Mouse (Mus musculus) left cerebral cortex, postnatal 10 days (tissue): Measurements from ENCODE around the gene Nt5dc1. TPM values are rescaled to one million over a fixed set of nuclear protein-coding genes. Genes with fewer than 3 reads are reported as not detected.
"Not testable (repeated sequence)": the region's sequence is repeated elsewhere in the genome, so short reads cannot be mapped to it uniquely, and the experiment has no call there.

Experiments used
- DNase-seq, 2 experiments: peaks; one replicate each; pipeline ENCODE4 v3.0.0; 2021 to 2022; ENCODE audit warnings: low spot score in 2 of 2, mixed read lengths in 1 of 2; ENCODE audit errors: extremely low spot score in 1 of 2
- intact Hi-C: fragments of 180-260 bp; cut with DNase I; formaldehyde crosslinking; loops from one replicate; pipeline ENCODE4 v1.15.1; 2025
- total RNA-seq, 2 experiments: library from RNA; stranded (reverse); gene quantifications; 2 replicates each; pipeline ENCODE4 v1.2.3; 2021

The Nt5dc1 gene
- 1 to 10 TPM; 2.1 to 4.3 TPM for total RNA-seq

- intact Hi-C loops: no loop called here
- DNase-seq: peak; percentile 80 to 95
Observed at GRCm38 (mm10) chr10:34418204-34418756, at the start of gene Nt5dc1. Gene Nt5dc1, minus strand, starts transcription at chr10:34418552.

DNA sequence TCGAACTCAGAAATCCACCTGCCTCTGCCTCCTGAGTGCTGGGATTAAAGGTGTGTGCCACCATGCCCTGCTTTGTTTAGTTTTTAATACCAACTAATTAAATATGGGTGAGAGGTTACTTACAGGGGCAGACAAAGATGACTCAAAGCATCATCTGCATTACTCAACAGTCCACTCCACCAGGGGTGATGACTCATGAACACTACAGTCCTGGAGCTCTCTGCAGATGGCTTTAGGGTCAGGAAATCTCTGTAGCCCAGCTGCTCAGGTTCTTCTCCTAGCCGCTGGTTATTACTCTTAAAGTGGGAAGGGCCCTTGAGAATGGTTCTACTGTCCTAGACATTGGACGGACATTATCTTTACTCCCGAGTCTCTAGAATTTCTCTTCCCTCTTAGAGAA is 46.0 kb upstream of the Nt5dc1 start:
- DNase-seq: no peak

DNA sequence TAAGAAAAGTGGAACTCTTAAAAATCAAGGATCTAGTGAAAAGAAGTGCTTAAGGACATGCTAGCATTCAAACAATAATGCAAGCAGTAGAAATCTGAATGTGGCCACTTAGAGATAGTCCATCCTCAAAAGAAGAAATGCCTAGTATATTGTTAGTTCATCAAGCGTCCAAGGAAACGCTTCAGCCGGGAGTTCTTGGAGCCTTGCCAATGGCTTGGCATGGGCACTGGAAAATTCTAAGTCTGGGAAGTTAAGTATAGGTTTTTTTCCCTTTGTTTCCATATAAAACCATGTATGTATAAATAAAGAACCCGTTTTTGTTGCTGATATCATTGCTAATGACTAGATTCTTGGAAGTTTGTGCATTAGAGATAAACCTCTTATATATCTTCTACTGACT is 43.1 kb upstream of the Nt5dc1 start:
- DNase-seq: no peak
- intact Hi-C loops: no loop called here

More for the DNA sequence above, 46.0 kb upstream of the Nt5dc1 start:
- intact Hi-C loops: no loop called here

GRCm38 (mm10) chr10:34449469-34449868 is 31.1 kb upstream of the Nt5dc1 start:
- no peak for DNase-seq
- intact Hi-C loops: no loop called here

DNA sequence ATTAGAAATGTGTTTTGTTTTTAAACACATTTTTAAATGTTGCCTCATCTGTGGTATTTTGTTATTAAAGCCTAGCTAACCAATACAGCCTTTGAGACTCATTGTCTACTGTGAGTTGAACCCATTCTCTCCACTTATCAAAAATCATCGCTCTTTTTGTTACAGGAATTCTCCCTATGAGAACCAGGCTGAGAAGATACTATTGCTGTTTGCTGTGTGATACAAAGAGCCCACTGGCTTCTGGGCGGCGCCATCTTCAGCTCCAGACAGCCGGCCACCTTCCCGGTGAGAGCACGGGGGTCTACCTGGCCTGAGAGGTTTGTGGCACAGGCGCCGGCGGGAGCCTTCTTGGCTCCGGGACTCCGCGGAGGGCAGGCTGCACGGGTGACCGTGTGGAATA is 15.8 kb upstream of the Nt5dc1 start:
- DNase-seq, intact Hi-C loops: not testable (repeated sequence)

DNA sequence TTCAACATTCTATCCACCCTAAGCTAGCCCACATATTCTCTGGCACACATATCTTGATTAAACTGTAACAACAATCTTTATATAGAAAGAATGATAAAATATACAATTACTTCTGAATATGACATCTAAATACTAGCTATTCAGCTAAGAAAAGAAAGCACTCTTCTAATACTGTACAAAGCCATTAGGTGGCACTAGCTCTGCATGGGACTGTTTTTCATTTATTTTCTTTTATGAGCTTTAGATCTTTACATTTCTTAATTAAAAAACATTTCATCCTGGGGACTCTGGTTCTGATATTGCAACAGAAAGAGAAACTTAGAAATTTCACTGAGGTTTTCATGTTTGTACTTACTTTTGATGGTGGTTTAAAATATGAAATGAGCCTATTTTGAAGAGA is 13.4 kb upstream of the Nt5dc1 start:
- peak in 1 of 2 experiments; percentile 11 for DNase-seq

DNA sequence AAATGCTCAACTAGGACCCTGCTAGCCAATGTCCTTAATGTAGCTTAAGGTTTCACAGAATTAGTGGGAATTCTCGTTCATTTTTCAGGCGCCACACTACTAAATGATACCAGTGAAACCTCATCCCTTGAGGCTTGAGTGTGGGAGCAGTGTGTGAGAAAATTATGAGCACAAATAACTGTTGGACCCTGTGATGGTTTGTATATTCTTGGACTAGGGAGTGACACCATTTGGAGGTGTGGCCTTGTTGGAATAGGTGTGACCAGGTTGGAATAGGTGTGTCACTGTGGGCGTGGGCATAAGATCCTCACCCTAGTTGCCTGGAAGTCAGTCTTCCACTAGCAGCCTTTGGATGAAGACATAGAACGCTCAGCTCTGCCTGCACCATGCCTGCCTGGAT is 442 bp upstream of the Nt5dc1 start:
- DNase-seq, intact Hi-C loops: not testable (repeated sequence)

More for the DNA sequence above, 13.4 kb upstream of the Nt5dc1 start:
- intact Hi-C loops: no loop called here

GRCm38 (mm10) chr10:34399267-34399666 is 19.1 kb downstream of the Nt5dc1 start:
- no peak for DNase-seq
- intact Hi-C loops: no loop called here

DNA sequence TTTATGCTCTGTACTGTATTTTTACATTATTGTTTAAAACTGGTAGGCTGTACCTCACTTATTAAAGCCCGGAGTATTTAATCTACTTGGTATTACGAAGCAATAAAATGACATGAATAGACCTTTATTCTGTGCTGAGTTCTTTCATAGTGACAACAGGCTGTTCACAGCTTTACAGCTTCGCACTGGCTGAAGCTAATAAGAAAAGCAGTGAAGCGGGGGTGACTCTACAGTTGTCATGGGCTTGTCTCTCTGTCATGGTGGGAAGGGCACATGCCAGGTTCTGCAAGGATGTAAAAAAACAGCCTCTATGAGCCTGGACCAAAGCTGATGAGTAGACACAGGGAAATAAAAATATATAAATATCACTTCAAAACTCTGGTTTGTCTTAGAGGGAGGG is 21.4 kb downstream of the Nt5dc1 start:
- intact Hi-C loops: no loop called here
- no peak for DNase-seq

GRCm38 (mm10) chr10:34389681-34390080 is 28.7 kb downstream of the Nt5dc1 start, which contains the start of gene Col10a1:
Gene Col10a1, plus strand, starts transcription at chr10:34389981.
- DNase-seq: no peak
- intact Hi-C loops: no loop called here

DNA sequence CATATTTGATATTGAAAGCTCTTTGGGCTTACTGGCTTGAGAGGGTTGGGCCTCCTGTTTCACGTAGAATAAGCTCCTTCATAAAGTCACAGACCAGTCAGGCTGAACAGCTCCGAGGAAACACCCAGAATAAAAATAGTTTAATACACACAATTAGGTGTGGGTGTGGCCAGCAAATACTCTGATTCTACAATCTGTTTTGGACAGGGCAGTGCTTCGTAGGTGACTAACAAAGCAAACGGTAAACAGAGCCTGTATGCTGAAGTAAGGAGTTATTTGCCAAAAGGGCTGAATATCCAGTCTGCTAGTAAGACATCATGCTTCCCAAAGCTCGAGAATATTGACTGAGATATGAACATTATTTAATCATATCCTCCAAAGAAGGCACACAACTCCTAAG is 32.7 kb downstream of the Nt5dc1 start:
- intact Hi-C loops: no loop called here

GRCm38 (mm10) chr10:34373332-34373731 is 45.0 kb downstream of the Nt5dc1 start:
- DNase-seq: no peak
- intact Hi-C loops: no loop called here

More for the DNA sequence above, 32.7 kb downstream of the Nt5dc1 start:
- no peak for DNase-seq

GRCm38 (mm10) chr10:34368138-34368537 is 50.2 kb downstream of the Nt5dc1 start:
- intact Hi-C loops: no loop called here
- peak in 1 of 2 experiments; percentile 23 for DNase-seq

- intact Hi-C loops: no loop called here
- DNase-seq: peak in 1 of 2 experiments; percentile 28
Observed at GRCm38 (mm10) chr10:34363756-34364155, 54.6 kb downstream of the Nt5dc1 start.

GRCm38 (mm10) chr10:34358263-34358662 is 60.1 kb downstream of the Nt5dc1 start:
- intact Hi-C loops: no loop called here
- DNase-seq: no peak

DNA sequence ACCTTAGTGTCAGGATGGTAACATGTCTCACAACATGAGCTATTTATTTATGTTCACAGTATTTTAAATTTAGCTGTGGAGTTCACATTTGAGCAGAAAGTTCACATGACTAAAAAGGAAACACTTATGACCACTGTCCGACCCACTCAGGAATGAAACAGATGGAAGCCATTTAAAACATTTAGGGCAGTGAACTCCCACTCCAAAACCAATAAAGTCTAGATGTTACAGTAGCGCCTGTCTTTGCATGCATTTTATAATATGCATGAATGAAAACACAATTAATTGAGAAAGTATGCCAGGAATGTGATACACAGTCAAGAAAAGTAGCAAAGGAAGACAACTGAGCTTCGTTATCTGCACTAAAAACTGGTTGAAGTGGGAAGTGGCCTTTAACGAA is 66.2 kb downstream of the Nt5dc1 start:
- no peak for DNase-seq
- intact Hi-C loops: no loop called here

DNA sequence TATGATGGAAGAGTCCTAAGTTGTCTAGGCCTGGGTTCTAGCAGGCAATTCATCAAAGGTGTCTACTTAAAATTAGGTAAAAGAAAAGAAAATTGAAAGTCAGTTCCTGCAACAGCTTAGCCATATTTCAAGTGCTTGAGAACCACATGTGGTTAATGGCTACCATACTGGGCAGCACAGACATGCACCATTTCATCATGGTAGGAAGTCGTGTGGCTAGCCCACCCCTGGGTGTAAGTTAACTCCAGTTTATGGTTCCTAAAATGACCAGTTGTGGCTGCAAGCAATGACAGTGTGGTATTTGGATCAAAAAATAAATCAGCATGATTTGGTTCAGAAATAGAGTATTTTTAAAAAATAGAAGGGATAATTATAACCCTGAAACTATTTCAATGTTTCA is 76.5 kb downstream of the Nt5dc1 start:
- DNase-seq: no peak

GRCm38 (mm10) chr10:34341014-34341413 is 77.3 kb downstream of the Nt5dc1 start:
- intact Hi-C loops: no loop called here
- no peak for DNase-seq

More for the DNA sequence above, 76.5 kb downstream of the Nt5dc1 start:
- intact Hi-C loops: no loop called here

GRCm38 (mm10) chr10:34328310-34328709 is 90.0 kb downstream of the Nt5dc1 start:
- DNase-seq: peak; percentile 48 to 58
- intact Hi-C loops: loop anchor here (5.0 kb wide), 1 partner anchor 291 kb away; the partner anchor contains the start of gene Trappc3l

DNA sequence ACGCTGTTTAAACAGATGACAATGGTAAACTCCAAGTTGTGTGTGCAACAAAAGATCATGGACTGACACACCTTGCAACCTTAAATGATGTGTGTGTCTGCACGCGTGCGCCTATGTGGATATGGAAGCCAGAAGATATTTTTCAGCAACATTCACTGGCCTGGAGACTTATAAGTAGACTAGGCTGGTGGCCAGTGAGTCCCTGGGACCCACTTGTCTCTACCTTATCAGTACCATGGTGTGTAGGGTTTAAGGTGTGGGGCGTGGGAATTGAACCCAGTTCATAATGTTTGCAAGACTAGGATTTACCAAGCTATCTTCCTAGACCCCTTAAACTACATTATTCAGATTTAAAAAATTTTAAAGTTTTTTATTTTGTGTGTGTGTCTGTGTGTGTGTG is 91.2 kb downstream of the Nt5dc1 start:
- DNase-seq: no peak
- intact Hi-C loops: loop anchor here (5.0 kb wide), 1 partner anchor 290 kb away; the partner anchor contains the start of gene Trappc3l

GRCm38 (mm10) chr10:34326701-34327100 is 91.7 kb downstream of the Nt5dc1 start:
- no peak for DNase-seq
- intact Hi-C loops: loop anchor here (5.0 kb wide), 1 partner anchor 289 kb away; the partner anchor contains the start of gene Trappc3l
